Mouse (Mus musculus): ENCODE data around the gene Ddx55. TPM values are rescaled to one million over a fixed set of nuclear protein-coding genes. Genes with fewer than 3 reads are reported as not detected.
A peak's percentile ranks its signal among the peaks of the same experiment; 100 is the strongest.

The Ddx55 gene
- 1 to 10 TPM; 4.3 to 4.8 TPM for total RNA-seq (2021)
- long read RNA-seq, experiment 1, partial matches to known transcripts: 1 of 3 reads
- long read RNA-seq, experiment 1, other reads (novel, unspliced or antisense): 0 of 3 reads
- long read RNA-seq, experiment 2, partial matches to known transcripts: 0 of 4 reads
- long read RNA-seq, experiment 2, other reads (novel, unspliced or antisense): 1 of 4 reads

- DNase-seq: peak; percentile 88
These were observed at the start of gene Ddx55 for GRCm38 (mm10) chr5:124552558-124553307. Ddx55 (plus strand) TSS chr5:124552864.

- no peak for DNase-seq
These were observed 48.9 kb upstream of the Ddx55 start for GRCm38 (mm10) chr5:124503742-124504141.

GRCm38 (mm10) chr5:124505235-124505634 is 47.4 kb upstream of the Ddx55 start:
- no peak for DNase-seq

- peak; percentile 90 for DNase-seq
These were observed 45.8 kb upstream of the Ddx55 start for GRCm38 (mm10) chr5:124506731-124507359.

GRCm38 (mm10) chr5:124509200-124509599 is 43.5 kb upstream of the Ddx55 start:
- DNase-seq: no peak

GRCm38 (mm10) chr5:124509742-124510237 is 42.9 kb upstream of the Ddx55 start:
- peak; percentile 89 for DNase-seq

- DNase-seq: peak; percentile 67
These were observed 42.1 kb upstream of the Ddx55 start for GRCm38 (mm10) chr5:124510536-124511050.

- no peak for DNase-seq
These were observed 36.9 kb upstream of the Ddx55 start for GRCm38 (mm10) chr5:124515789-124516188.

- DNase-seq: no peak
These were observed 34.0 kb upstream of the Ddx55 start for GRCm38 (mm10) chr5:124518648-124519047.

- DNase-seq: no peak
These were observed 31.1 kb upstream of the Ddx55 start for GRCm38 (mm10) chr5:124521588-124521987.

- DNase-seq: no peak
These were observed 29.6 kb upstream of the Ddx55 start for GRCm38 (mm10) chr5:124523032-124523431.

- no peak for DNase-seq
These were observed 27.7 kb upstream of the Ddx55 start for GRCm38 (mm10) chr5:124524943-124525342.

GRCm38 (mm10) chr5:124528351-124528750 is 24.3 kb upstream of the Ddx55 start:
- DNase-seq: no peak

- DNase-seq: peak; percentile 79
These were observed 23.9 kb upstream of the Ddx55 start for GRCm38 (mm10) chr5:124528791-124529190.

- peak; percentile 60 for DNase-seq
These were observed 23.4 kb upstream of the Ddx55 start for GRCm38 (mm10) chr5:124529191-124529651.

- DNase-seq: no peak
These were observed 23.0 kb upstream of the Ddx55 start for GRCm38 (mm10) chr5:124529697-124530096.

GRCm38 (mm10) chr5:124530655-124531582 is 21.7 kb upstream of the Ddx55 start, which contains the start of gene Rilpl1:
Rilpl1 (minus strand) TSS chr5:124531391.
- DNase-seq: peak; percentile 88

- DNase-seq: no peak
These were observed 21.1 kb upstream of the Ddx55 start for GRCm38 (mm10) chr5:124531583-124531930.

- DNase-seq: no peak
These were observed 20.2 kb upstream of the Ddx55 start for GRCm38 (mm10) chr5:124532451-124532850.

- DNase-seq: no peak
These were observed 17.6 kb upstream of the Ddx55 start for GRCm38 (mm10) chr5:124535016-124535415.

- peak; percentile 53 for DNase-seq
These were observed 15.9 kb upstream of the Ddx55 start for GRCm38 (mm10) chr5:124536776-124537175.

Measured in gastrocnemius, postnatal 25 days (tissue).